Mouse (Mus musculus) neural tube, embryonic 15.5 days (tissue): ENCODE measurements around the gene B4galnt3. TPM values are rescaled to one million over a fixed set of nuclear protein-coding genes. Genes with fewer than 3 reads are reported as not detected.
"Not testable (repeated sequence)": the region's sequence is repeated elsewhere in the genome, so short reads cannot be mapped to it uniquely, and the experiment has no call there.

ENCODE experiments used
- ATAC-seq: fragments of 200-750 bp; cut with Nextera tagmentation; 2 replicates; pipeline ENCODE4 v1.8.0; 2017; ENCODE audit warnings: mild to moderate bottlenecking, moderate TSS enrichment, moderate library complexity; ENCODE audit not compliant: low FRiP score
- H3K27ac ChIP-seq: fragments of 300-500 bp; sonication (generic); replicated peaks from 2 replicates; pipeline ENCODE4 v1.5.1; 2015; ENCODE audit warnings: mild to moderate bottlenecking, inconsistent platforms
- H3K27me3 ChIP-seq: fragments of 300-500 bp; sonication (generic); replicated peaks from 2 replicates; pipeline ENCODE4 v1.6.1; 2015; ENCODE audit warnings: inconsistent platforms
- H3K36me3 ChIP-seq: fragments of 300-500 bp; sonication (generic); 2 replicates; pipeline ENCODE4 v1.6.1; 2015; ENCODE audit warnings: inconsistent platforms
- H3K4me1 ChIP-seq: fragments of 300-500 bp; sonication (generic); 2 replicates; pipeline ENCODE4 v1.6.1; 2015; ENCODE audit warnings: inconsistent platforms
- H3K4me2 ChIP-seq: fragments of 300-500 bp; sonication (generic); 2 replicates; pipeline ENCODE4 v1.6.1; 2015; ENCODE audit warnings: inconsistent platforms, mild to moderate bottlenecking, moderate library complexity
- H3K4me3 ChIP-seq: fragments of 300-500 bp; sonication (generic); replicated peaks from 2 replicates; pipeline ENCODE4 v1.5.1; 2015; ENCODE audit warnings: mild to moderate bottlenecking, inconsistent platforms
- H3K9ac ChIP-seq: fragments of 300-500 bp; sonication (generic); replicated peaks from 2 replicates; pipeline ENCODE4 v1.6.1; 2015; ENCODE audit warnings: mild to moderate bottlenecking, inconsistent platforms
- H3K9me3 ChIP-seq: fragments of 300-500 bp; sonication (generic); replicated peaks from 2 replicates; pipeline ENCODE4 v1.6.1; 2016; ENCODE audit warnings: inconsistent platforms
- WGBS: fragments of 180-500 bp; shearing (Covaris S2); methylation state at CpG from one replicate; pipeline ENCODE4 v1.1.7; 2015; ENCODE audit warnings: mixed read lengths; 5-methylcytosine and 5-hydroxymethylcytosine counted together
- polyA plus RNA-seq: library from polyadenylated mRNA; unstranded; fragments of >200 nt; fragmentation: Nextera tagmentation; extraction: Ambion mirVana; gene quantifications from 2 replicates; pipeline ENCODE4 v1.2.1, GENCODE M21; 2015

B4galnt3 gene
- polyA plus RNA-seq, 1 experiment from 2014 or later: 0.24 TPM

DNA sequence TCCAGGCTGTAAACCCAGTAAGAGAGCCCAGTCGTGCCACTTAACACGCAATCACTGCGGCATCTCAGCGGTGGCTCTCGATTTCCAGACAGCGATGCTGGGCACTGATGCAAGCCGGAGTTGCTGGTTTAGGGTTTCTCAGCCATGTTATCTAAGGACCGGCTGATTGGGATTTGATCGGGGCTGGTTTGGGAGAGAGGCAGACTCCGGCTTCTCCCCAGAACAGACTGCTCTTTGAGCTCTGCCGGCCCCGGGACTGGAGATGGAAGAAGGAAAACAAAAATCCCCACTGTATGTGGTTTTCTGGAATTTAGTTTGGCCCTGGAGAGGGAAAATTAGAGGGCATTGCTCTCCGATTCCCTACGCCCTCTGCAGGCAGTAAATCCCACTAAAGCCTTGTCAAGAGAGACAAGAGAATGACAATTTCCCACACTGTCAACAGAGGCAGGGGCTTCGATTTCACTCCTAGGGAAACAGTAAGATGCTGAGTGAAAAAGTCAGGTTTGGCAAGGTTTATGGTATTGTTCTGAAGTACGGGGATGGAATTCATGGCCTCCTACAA lies 8.5 kb upstream of the B4galnt3 start:
- H3K9ac ChIP-seq: no peak overlapping the region
- no peaks in the 10 kb centered on the region for H3K27me3 ChIP-seq
- 0 out of 2 replicates have a peak overlapping the region, but pooled peaks have one; percentile 9 for H3K4me3 ChIP-seq
- 26% methylated on average over 16 of the region's 16 CpGs for WGBS
- no peaks in the 10 kb centered on the region for H3K9me3 ChIP-seq
- no peak overlapping the region for H3K27ac ChIP-seq
- ATAC-seq: no peak
- peak overlapping the region; percentile 48 for H3K4me2 ChIP-seq
- H3K4me1 ChIP-seq: peaks cover 3% of the 10 kb centered on the region; the same call in 1 of the 2 replicates
- H3K36me3 ChIP-seq: no peaks in the 10 kb centered on the region

DNA sequence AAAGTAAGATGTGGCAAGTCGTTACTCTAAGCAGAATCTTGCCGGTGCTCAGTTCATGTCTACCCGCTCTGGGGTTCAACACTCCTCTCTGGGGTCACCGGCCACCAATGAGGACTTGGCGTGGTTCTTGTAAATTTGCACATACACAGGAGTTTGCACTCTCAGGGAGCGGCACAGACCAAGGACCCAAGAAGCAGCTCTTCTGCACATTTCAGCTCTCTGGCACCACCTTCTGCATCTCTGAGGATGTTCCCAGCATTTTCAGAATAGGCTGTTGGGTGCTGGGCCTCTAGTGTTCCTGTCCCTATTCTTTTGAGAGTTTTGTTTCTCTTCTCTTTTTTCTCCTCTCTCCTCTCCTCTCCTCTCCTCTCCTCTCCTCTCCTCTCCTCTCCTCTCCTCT lies 6.8 kb upstream of the B4galnt3 start:
- peaks cover under 1% of the 10 kb centered on the region; the same call in 1 of the 2 replicates for H3K27me3 ChIP-seq
- H3K4me2 ChIP-seq: no peak overlapping the region
- H3K4me1 ChIP-seq: peaks cover 3% of the 10 kb centered on the region; the same call in 1 of the 2 replicates
- no peak overlapping the region for H3K4me3 ChIP-seq
- no peak overlapping the region for H3K27ac ChIP-seq
- no peak for ATAC-seq
- H3K9ac ChIP-seq: no peak overlapping the region
- 31% methylated on average over 6 of the region's 6 CpGs for WGBS
- H3K36me3 ChIP-seq: no peaks in the 10 kb centered on the region
- H3K9me3 ChIP-seq: no peaks in the 10 kb centered on the region

DNA sequence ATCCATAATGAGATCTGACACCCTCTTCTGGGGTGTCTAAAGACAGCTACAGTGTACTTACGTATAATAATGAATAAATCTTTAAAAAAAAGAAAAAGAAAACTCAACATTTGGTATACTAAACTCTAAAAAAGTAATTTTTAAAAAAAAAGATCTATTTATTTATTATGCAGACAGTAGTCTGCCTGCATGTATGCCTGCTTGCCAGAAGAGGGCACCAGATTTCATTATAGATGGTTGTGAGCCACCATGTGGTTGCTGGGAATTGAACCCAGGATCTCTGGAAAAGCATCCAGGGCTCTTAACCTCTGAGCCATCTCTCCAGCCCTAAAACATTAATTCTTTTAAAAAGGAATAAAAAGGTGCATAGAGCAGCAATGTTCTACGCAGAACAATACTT lies 2.2 kb upstream of the B4galnt3 start:
- not testable (repeated sequence) for H3K4me2 ChIP-seq, H3K9me3 ChIP-seq, H3K9ac ChIP-seq, ATAC-seq, H3K36me3 ChIP-seq, H3K27ac ChIP-seq, H3K4me3 ChIP-seq
- Histone ChIP-seq H3K4me1 (peaks cover 13% of the 10 kb centered on the region), H3K27me3 (peaks cover 25% of the 10 kb centered on the region)
- 96% methylated on average over 2 of the region's 2 CpGs for WGBS

DNA sequence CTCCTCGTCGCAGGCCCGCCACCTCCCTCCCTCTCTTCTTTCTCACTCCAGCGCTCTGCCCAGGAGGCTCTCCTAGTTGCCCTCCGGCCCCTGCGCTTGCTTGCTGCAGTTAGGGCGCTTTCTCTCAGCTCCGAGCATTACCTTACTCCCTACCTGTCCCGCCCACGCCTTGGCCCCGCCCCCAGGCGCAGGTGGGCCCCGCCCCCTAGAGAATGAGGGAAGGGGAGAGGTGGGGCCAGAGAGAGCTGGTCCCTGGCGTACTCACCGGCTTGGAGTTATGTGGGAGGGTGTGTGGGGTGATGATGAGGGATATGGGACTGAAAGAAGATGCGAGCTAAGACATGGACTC lies 400 bp upstream of the B4galnt3 start:
- H3K36me3 ChIP-seq: no peaks in the 10 kb centered on the region
- peak overlapping the region; percentile 99 for H3K4me2 ChIP-seq
- peak; percentile 81 for ATAC-seq
- peak overlapping the region; percentile 59 for H3K9ac ChIP-seq
- no peak overlapping the region for H3K27ac ChIP-seq
- peak overlapping the region; percentile 70 for H3K4me3 ChIP-seq
- peaks cover 27% of the 10 kb centered on the region for H3K27me3 ChIP-seq
- H3K9me3 ChIP-seq: no peaks in the 10 kb centered on the region
- WGBS: 1% methylated on average over 16 of the region's 16 CpGs
- peaks cover 13% of the 10 kb centered on the region for H3K4me1 ChIP-seq

DNA sequence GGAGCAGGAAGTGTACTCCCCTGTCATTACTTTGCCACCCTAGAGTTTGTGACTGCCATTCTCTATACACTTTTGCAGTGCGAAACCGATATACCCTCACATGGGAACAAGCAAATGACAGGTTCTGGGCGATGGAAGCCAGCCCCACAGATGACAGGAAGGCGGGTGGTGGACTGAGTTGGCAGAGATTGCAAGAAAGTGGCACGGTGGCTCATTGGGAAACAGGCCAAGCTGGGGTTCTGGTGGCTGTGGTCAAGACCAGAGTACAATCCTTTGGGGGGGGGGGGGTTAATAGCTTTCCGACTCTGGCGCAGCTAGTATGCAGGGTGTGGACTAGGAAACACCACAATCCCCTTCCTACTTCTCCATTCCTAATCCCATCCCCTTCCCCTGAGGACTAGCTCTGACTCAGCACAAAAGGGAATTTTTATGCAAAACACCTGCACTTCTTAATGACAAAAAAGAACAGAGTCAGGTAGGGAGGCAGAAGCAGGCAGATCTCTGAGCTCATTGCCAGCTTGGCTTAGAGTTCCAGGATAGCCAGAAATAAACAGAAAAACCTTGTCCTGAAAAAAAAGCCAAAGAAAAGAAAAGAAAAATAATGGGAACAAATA lies 2.9 kb downstream of the B4galnt3 start:
- H3K9me3 ChIP-seq: no peaks in the 10 kb centered on the region
- peaks cover 27% of the 10 kb centered on the region for H3K27me3 ChIP-seq
- peaks cover 13% of the 10 kb centered on the region for H3K4me1 ChIP-seq
- WGBS: 90% methylated on average over 7 of the region's 7 CpGs
- H3K4me2 ChIP-seq: no peak overlapping the region
- no peaks in the 10 kb centered on the region for H3K36me3 ChIP-seq
- no peak overlapping the region for H3K9ac ChIP-seq
- no peak overlapping the region for H3K4me3 ChIP-seq
- ATAC-seq: no peak
- no peak overlapping the region for H3K27ac ChIP-seq

DNA sequence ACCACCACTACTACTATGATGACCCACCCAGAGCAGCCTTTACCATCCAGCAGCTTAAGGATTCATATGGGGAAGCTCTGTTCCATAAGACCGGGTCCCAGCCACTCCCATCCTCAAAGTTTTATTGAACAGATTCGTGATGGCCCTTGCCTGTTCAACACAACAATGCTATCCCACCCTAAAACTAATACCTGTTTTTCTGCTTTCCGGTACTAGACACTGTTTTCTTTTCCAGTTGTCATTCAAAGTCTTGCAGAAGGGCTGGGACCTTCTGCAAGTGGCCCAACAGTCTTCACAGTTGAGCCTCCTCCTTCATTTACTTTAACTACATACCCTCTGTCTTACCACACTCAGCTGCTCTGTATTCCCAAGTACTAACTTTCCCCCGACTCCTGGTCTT lies 4.9 kb downstream of the B4galnt3 start:
- Histone ChIP-seq H3K9ac (no peak overlapping the region), H3K36me3 (no peaks in the 10 kb centered on the region), H3K9me3 (no peaks in the 10 kb centered on the region), H3K4me2 (no peak overlapping the region), H3K27ac (no peak overlapping the region), H3K27me3 (peaks cover 18% of the 10 kb centered on the region), H3K4me3 (no peak overlapping the region), H3K4me1 (peaks cover 6% of the 10 kb centered on the region)
- WGBS: 88% methylated on average over 4 of the region's 4 CpGs
- ATAC-seq: no peak

DNA sequence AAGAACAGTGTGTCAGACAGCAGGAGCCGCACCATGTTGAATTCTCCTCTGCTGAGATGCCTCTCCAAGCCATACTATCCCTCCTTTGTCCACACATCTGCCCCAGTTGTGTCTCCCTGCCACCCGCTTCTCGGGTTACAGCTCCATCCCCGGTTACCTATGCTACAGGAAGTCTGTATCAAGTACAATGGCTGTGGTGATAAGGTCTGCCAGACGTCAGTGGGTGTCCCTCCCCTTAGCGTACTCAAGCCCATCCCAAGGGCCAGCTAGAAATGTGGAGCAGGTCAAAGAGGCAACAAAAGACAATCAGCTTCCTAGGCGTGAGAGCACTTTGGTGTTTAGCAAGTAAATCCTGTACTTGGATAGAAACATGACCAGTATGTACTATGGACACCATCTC lies 5.8 kb downstream of the B4galnt3 start:
- H3K9me3 ChIP-seq: no peaks in the 10 kb centered on the region
- no peak for ATAC-seq
- peaks cover 18% of the 10 kb centered on the region for H3K27me3 ChIP-seq
- H3K4me2 ChIP-seq: no peak overlapping the region
- H3K4me3 ChIP-seq: no peak overlapping the region
- H3K4me1 ChIP-seq: 0 out of 2 replicates have a peak, but pooled peaks cover under 1% of the 10 kb centered on the region
- WGBS: 50% methylated on average over 7 of the region's 7 CpGs
- no peak overlapping the region for H3K27ac ChIP-seq
- H3K9ac ChIP-seq: no peak overlapping the region
- no peaks in the 10 kb centered on the region for H3K36me3 ChIP-seq

DNA sequence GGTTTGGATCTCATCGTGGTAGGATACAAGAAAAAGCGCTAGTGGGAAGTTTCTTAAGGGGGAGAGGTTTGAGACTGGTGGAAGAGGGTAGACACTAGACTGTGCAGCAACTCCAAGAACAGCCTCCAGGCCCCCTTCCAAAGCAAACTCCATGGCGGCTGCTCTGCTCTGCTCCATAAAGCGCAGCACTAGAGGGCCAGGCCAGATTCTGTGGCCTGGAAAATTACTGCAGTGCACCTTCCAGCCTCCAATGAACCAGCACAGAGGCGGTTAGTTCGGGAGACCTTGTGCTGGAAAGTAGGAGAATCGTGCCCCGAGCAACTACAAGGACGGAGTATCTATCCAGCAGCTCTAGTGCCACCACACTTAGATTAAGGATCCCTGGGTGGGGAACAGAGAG lies 7.1 kb downstream of the B4galnt3 start:
- no peak for ATAC-seq
- Histone ChIP-seq H3K4me1 (no peaks in the 10 kb centered on the region), H3K36me3 (no peaks in the 10 kb centered on the region), H3K27ac (no peak overlapping the region), H3K4me2 (no peak overlapping the region), H3K4me3 (no peak overlapping the region), H3K27me3 (peaks cover 7% of the 10 kb centered on the region; the same call in 1 of the 2 replicates), H3K9ac (no peak overlapping the region), H3K9me3 (no peaks in the 10 kb centered on the region)
- 85% methylated on average over 9 of the region's 9 CpGs for WGBS

DNA sequence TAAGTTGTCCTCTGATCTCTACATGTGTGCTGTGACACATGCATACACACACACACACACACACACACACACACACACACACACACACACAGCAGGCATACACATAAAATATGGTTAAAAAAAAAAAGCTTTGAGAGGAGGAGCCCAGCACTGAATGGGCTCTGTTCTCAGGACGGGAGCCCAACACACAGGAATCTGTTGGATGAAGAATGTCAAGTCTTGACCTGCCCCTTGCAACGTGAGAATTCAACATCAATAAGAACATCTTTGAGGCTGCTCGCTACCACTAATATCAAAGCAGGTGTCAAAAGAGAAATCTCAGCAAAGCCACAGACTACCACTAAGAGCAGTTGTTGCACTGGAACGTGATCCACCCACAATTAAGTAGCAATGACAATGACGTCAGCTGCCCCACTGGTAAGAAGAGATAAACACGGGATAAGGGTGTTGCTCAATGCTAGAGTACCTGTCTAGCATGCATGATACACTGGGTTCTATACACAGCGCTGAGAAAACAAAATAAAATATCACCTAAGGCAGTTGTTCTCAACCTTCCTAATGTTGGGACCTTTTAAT lies 17.4 kb downstream of the B4galnt3 start:
- Histone ChIP-seq H3K4me2 (no peak overlapping the region), H3K4me1 (no peaks in the 10 kb centered on the region), H3K4me3 (no peak overlapping the region), H3K9ac (no peak overlapping the region), H3K36me3 (no peaks in the 10 kb centered on the region), H3K27ac (no peak overlapping the region), H3K27me3 (no peaks in the 10 kb centered on the region), H3K9me3 (no peaks in the 10 kb centered on the region)
- 79% methylated on average over 7 of the region's 7 CpGs for WGBS
- no peak for ATAC-seq

DNA sequence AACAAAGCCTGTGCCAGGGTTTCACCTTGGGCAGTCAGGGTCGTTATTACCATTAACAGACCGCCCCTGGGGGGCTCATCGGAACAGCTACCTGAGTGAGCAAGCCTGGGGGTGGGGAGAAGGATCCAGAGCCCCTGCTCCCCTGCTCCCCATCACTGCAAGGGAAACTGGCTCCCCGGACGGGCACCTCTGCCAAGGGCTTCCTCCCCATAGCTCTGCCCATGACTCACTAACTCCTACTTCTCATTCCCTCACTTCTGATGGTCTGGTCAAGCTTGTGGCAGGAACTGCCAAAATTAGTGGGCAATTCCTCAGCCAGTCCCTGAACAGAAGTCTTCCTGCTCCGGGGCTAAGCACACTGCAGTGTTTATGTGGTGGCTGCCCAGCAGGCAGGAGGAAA lies 19.1 kb downstream of the B4galnt3 start:
- Histone ChIP-seq H3K4me1 (no peaks in the 10 kb centered on the region), H3K27me3 (no peaks in the 10 kb centered on the region), H3K9ac (no peak overlapping the region), H3K4me2 (no peak overlapping the region), H3K36me3 (no peaks in the 10 kb centered on the region), H3K4me3 (no peak overlapping the region), H3K9me3 (no peaks in the 10 kb centered on the region), H3K27ac (no peak overlapping the region)
- ATAC-seq: no peak
- 65% methylated on average over 6 of the region's 6 CpGs for WGBS

DNA sequence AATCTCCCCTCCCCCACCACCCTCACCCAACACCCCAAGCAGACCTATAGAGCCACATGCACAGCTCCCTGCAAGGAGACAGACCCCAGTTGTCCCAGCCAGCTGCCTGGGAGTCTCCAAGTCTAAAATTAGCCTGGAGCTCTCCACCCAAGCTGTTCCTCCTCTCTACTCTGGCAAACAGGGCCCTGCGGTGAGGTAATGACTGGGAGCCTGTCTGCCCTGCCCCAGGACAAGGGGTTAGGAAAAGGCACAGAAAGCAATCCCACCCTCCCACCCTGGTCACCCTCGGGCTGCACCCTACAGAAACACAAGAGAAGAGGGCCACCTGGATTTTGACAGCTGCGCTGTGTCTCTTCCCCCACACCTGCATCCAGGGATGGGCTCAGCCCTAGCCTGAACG lies 19.5 kb downstream of the B4galnt3 start:
- no peak for ATAC-seq
- WGBS: 71% methylated on average over 4 of the region's 4 CpGs
- no peak overlapping the region for H3K4me3 ChIP-seq
- no peaks in the 10 kb centered on the region for H3K4me1 ChIP-seq
- H3K9me3 ChIP-seq: no peaks in the 10 kb centered on the region
- H3K27me3 ChIP-seq: no peaks in the 10 kb centered on the region
- H3K4me2 ChIP-seq: no peak overlapping the region
- H3K27ac ChIP-seq: no peak overlapping the region
- no peak overlapping the region for H3K9ac ChIP-seq
- no peaks in the 10 kb centered on the region for H3K36me3 ChIP-seq

DNA sequence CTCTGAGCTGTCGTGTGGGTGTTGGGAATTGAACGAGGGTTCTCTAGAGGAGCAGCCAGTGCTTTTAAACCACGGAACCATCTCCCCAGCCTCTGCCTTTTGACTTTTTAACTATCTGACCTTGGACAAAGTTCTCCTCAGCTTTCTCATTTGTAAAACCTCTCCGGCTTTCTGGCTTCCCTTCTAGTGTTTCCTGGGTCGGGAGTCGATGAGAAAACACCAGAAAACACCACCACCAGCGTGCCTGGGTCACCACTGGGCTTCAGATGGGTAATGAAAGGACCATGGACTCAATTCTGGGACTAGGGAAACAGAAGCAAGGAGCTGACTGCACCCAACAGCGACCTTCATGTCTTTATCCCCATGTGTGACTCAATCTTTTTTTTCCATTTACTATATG lies 20.2 kb downstream of the B4galnt3 start:
- no peaks in the 10 kb centered on the region for H3K36me3 ChIP-seq
- ATAC-seq: no peak
- no peaks in the 10 kb centered on the region for H3K27me3 ChIP-seq
- no peak overlapping the region for H3K4me3 ChIP-seq
- H3K27ac ChIP-seq: no peak overlapping the region
- H3K4me1 ChIP-seq: no peaks in the 10 kb centered on the region
- H3K9ac ChIP-seq: no peak overlapping the region
- no peaks in the 10 kb centered on the region for H3K9me3 ChIP-seq
- no peak overlapping the region for H3K4me2 ChIP-seq
- WGBS: 85% methylated on average over 8 of the region's 8 CpGs
